Mouse (Mus musculus): ENCODE data around the gene Ldha. TPM values are rescaled to one million over a fixed set of nuclear protein-coding genes. Genes with fewer than 3 reads are reported as not detected.
"Not testable (repeated sequence)": the region's sequence is repeated elsewhere in the genome, so short reads cannot be mapped to it uniquely, and the experiment has no call there.

Ldha gene
- polyA plus RNA-seq, 1 experiment, result 286 TPM

DNA sequence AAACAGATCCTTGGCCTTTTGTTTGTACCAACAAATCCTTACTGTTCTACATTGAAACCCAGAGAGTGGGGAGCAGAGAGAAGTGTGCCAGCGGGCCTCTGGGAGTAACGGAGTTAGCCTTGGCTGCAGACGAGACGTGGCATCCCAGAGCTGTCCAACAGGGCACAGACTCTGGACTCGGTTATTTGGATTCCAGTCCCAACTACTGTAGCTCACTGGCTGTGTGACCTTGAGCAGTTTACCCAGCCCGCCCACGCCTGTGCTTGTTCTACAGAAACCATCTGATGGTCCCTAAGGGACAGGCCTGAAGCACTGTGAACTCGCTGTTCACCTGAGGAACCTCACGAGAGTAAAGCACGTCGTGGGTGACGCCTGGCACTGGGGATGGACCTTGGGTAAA, 11.4 kb upstream of the Ldha start:
- DNase-seq (ENCODE audit: low read depth), result no peak
- TF ChIP-seq POLR2A (IDR thresholded peaks at IDR 0.05; ENCODE audit: borderline replicate concordance, extremely low read depth, insufficient read depth, insufficient read length, poor library complexity, severe bottlenecking) (no peak), CTCF (IDR thresholded peaks at IDR 0.05; ENCODE audit: borderline replicate concordance, extremely low read depth, insufficient read depth, insufficient read length) (no peak)

DNA sequence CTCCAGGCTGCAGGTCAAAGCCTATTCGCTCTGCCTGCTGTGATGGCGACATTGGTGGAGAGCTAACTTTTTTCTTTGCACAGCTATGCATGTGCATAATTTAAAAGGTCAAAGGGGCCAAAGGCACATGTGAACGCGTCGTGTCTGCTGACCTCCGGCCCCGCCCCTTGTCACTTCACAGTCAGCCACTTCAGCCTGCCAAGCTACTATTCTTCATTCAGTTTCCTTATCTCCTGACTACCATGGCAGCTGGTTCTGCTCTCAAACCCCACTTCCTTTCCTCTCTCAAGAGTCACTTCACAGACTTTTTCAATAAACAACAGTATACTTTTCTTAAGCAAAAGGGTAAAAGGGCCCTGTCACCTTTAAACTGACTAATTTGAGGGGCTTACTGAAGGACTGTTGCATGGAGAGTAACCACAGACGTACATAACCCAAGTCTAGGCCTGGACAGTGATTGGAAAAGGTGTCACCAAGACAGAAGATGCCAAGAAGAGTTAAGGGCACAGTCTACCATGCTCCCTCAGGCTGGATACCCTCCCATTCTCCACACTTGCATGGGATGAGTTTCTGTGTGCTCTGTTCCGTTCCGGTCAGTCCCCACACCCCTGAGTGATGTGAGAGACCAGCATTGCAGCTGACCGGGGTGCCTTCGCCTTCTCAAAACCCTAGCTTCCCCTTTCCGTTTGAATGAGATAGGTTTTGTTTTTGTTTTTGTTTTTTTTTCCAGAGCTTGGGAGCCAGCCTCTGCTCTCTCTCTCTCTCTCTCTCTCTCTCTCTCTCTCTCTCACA, 10.3 kb upstream of the Ldha start:
- no peak for DNase-seq (ENCODE audit: low read depth)
- no peak for TF ChIP-seq POLR2A (IDR thresholded peaks at IDR 0.05; ENCODE audit: borderline replicate concordance, extremely low read depth, insufficient read depth, insufficient read length, poor library complexity, severe bottlenecking)
- TF ChIP-seq CTCF (IDR thresholded peaks at IDR 0.05; ENCODE audit: borderline replicate concordance, extremely low read depth, insufficient read depth, insufficient read length), result no peak

DNA sequence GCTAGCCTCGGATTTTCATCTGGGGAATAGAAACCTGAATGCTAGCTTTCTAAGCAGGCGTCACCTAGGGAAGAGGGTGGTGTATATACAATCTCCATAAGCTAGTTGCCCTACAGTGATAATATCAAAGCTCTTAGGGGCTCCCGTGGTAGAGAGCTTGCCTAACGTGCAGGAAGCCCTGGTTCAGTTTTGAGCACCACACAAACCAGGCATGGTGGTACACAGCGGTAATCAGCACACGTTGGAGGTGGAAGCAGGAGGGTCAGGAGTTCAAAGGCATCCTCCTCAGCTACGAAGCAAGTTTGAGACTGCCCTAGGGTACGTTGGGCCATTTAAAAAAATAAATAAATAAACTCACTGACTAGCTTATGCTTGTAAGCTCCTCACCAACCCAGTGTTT, 9.6 kb upstream of the Ldha start:
- no peak for DNase-seq (ENCODE audit: low read depth)
- TF ChIP-seq CTCF (IDR thresholded peaks at IDR 0.05; ENCODE audit: borderline replicate concordance, extremely low read depth, insufficient read depth, insufficient read length) (no peak), POLR2A (IDR thresholded peaks at IDR 0.05; ENCODE audit: borderline replicate concordance, extremely low read depth, insufficient read depth, insufficient read length, poor library complexity, severe bottlenecking) (no peak)

DNA sequence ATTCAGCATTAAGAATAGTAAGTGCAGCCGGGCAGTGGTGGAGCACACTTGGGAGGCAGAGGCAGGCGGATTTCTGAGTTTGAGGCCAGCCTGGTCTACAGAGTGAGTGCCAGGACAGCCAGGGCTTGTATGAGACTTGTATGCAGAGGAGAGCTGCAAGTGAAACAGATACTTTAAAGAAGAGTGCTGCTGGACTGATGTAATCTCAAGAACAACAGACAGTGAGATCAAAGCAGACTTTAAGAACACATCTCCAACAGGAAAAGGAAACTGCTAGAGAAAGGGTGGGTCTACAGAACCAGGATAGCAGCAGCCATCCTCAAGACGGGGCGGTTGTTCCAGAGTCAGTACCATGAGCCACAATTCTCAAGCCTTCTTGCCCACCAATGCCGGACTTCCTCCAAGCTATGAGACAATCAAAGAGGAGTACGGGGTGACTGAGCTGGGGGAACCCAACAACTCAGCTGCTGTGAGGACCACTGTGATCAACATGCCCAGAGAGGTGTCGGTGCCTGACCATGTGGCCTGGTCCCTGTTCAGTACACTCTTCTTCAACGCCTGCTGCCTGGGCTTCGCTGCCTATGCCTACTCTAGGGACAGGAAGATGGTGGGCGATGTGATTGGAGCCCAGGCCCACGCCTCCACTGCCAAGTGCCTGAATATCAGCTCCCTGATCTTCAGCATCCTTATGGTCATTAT, 9.0 kb upstream of the Ldha start:
- not testable (repeated sequence) for DNase-seq (ENCODE audit: low read depth)

DNA sequence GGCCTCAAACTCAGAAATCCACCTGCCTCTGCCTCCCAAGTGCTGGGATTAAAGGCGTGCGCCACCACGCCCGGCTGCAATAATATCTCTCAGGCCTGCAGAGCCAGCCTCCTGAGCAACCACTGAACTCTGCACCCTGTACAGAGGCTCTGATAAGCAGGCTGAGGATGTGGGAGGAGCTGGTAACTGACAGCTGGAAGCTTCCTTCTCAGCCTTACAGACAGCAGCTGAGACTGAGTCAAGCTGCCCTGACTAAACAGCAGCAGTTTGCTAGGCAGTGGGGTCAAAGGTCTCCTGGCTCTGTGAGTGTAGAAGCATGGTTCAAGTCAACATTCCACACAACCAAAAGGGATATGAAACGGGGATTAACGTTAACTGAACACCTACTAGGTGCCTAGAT, 8.0 kb upstream of the Ldha start:
- TF ChIP-seq CTCF (IDR thresholded peaks at IDR 0.05; ENCODE audit: borderline replicate concordance, extremely low read depth, insufficient read depth, insufficient read length) (no peak), POLR2A (IDR thresholded peaks at IDR 0.05; ENCODE audit: borderline replicate concordance, extremely low read depth, insufficient read depth, insufficient read length, poor library complexity, severe bottlenecking) (no peak)

DNA sequence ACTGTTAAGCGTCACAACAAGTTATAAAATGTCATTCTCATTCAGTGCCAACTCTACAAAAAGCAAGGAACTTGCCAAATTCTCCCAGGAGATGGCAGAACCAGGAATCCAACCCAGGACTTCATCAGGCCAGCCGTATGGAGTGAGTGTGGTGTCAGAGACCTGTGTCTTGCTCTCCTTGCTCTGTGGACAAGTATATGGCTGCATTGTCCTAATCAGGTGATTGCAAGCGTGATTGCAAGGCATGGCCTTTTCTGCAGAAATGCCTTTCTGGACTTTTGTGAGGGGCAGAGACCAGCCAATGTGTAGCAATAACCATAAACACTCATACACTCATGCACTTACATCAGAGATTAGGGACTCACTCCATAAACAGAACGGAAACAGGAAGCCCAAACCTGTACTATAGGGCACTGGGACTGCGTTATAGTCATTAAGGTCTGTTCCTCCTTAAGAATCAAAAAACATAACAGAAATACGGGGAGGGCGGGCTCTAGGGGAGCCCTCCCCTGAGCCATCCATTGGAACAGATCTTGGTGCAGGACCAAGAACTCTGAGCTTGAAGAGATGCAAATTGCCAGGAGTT, 7.5 kb upstream of the Ldha start:
- no peak for DNase-seq (ENCODE audit: low read depth)
- no peak for TF ChIP-seq CTCF (IDR thresholded peaks at IDR 0.05; ENCODE audit: borderline replicate concordance, extremely low read depth, insufficient read depth, insufficient read length)
- no peak for TF ChIP-seq POLR2A (IDR thresholded peaks at IDR 0.05; ENCODE audit: borderline replicate concordance, extremely low read depth, insufficient read depth, insufficient read length, poor library complexity, severe bottlenecking)

More for the DNA sequence above, 8.0 kb upstream of the Ldha start:
- no peak for DNase-seq (ENCODE audit: low read depth)

DNA sequence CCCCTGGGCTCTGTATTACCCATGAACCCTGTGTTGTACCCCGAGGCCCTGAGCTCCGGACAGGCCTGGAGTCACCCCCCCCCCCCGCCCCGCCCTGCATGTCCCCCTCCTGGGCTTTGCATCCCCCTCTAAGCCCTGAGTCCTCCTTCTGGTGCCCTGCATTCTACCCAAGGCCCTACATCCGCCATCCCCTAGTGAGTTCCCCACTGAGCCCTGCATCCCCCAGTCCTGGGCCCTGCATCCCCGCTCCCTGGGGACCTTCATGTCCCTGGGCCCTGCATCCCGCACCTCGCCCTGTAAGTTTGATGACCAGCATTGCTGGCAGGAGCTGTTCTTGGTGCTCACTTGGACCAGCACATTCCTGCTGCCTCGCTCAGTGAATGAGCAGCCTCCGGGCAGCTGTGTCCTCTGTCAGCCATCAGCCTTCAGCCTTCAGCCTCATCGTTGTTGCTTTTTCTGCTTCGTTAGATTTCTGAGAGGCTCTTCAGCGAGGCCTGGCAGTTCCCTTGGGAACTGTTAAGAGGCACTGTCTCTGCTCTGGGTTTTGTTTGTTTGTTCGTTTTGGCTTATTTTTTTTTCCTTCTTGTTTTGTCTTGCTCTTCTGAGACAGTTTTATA, 6.2 kb upstream of the Ldha start:
- peak; percentile 47 for DNase-seq (ENCODE audit: low read depth)
- no peak for TF ChIP-seq CTCF (IDR thresholded peaks at IDR 0.05; ENCODE audit: borderline replicate concordance, extremely low read depth, insufficient read depth, insufficient read length)
- TF ChIP-seq POLR2A (IDR thresholded peaks at IDR 0.05; ENCODE audit: borderline replicate concordance, extremely low read depth, insufficient read depth, insufficient read length, poor library complexity, severe bottlenecking), result no peak

DNA sequence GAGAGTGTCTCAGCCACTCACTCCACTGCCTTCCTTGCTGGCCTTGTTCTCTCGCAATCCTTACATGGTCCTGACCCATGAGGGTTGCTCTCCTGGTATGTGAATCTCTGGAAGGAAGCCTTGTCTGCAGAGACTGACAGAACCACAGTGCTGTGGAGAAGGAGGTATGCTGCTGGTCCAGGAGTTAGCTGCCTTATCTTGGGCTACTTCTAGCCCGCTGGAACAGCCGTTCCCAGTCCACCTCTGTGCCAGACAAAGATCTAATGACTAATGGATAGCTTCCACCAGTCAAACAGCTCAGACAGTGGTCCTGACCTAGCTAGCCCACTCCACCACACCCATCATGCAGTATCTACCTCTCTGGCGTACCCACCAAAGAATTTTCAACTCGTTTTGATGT, 4.9 kb upstream of the Ldha start:
- no peak for DNase-seq (ENCODE audit: low read depth)
- TF ChIP-seq POLR2A (IDR thresholded peaks at IDR 0.05; ENCODE audit: borderline replicate concordance, extremely low read depth, insufficient read depth, insufficient read length, poor library complexity, severe bottlenecking) (no peak), CTCF (IDR thresholded peaks at IDR 0.05; ENCODE audit: borderline replicate concordance, extremely low read depth, insufficient read depth, insufficient read length) (no peak)

DNA sequence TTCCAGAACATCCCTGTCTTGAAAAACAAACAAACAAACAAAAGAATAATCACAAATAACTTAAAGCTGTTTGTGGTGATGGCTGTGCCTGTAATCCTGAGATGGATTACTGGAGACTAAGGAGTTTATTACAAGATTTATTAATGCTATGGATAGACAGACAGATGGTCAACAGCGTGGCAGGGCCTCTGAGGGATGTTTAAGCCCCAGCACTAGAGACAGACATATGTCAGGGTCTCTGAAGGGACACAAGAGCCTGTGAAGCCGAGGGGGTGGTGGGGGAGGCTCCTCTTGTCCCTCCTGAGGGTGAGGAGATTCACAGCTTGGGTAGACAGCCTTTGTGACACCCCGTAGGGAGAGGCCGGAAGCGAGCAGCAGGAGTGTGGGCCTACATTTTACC, 4.2 kb upstream of the Ldha start:
- no peak for TF ChIP-seq CTCF (IDR thresholded peaks at IDR 0.05; ENCODE audit: borderline replicate concordance, extremely low read depth, insufficient read depth, insufficient read length)
- TF ChIP-seq POLR2A (IDR thresholded peaks at IDR 0.05; ENCODE audit: borderline replicate concordance, extremely low read depth, insufficient read depth, insufficient read length, poor library complexity, severe bottlenecking), result no peak
- no peak for DNase-seq (ENCODE audit: low read depth)

DNA sequence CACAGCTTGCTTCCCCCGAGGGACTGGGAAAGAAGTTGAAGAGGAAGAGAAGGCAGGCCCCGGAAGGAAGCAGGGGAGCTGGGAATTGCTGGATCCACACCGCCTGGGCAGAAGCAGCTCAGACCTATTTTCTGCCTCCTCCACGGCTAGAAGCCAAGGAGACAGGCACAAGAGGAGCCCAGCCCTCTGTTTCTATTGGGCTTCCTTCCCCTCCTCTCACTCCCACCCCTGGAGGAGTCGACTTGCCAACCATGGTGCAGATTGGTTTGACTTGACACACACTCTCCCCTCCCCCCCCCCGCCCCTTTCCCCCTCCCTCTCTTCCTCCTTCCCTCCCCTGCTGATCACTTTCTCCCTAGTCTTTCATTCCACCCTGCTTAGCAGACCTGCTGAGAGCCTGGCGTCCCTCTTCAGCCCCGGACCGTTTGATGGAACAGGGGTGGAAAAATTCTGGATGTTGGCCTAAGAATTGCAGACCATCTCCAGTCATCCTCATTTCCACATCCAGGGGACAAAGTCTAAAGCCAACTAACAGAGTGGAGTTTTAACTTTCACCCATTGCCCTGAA, 3.1 kb upstream of the Ldha start:
- TF ChIP-seq CTCF (IDR thresholded peaks at IDR 0.05; ENCODE audit: borderline replicate concordance, extremely low read depth, insufficient read depth, insufficient read length) (no peak), POLR2A (IDR thresholded peaks at IDR 0.05; ENCODE audit: borderline replicate concordance, extremely low read depth, insufficient read depth, insufficient read length, poor library complexity, severe bottlenecking) (no peak)
- DNase-seq (ENCODE audit: low read depth), result peak; percentile 79

DNA sequence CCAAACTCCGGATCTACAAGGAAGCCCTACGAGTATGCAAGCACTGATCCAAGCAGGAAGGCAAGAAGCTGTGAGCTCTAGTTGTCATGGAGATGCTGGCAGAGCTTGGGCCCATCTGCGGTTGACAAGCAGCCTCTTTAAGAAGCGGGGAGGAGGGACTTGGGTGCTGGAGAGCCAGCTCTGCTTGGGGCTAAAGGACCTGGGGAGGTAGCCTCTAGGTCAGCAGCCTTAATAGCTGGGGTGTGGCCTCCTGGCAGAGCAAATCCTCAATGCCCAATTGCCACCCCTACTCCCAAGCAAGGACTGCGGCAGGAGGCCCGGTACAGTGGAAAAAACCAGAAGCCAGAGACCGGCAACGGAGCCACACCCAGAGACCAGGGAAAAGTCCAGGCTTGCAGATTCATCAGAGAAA, 2.4 kb upstream of the Ldha start:
- peak; percentile 94 for DNase-seq (ENCODE audit: low read depth)
- no peak for TF ChIP-seq CTCF (IDR thresholded peaks at IDR 0.05; ENCODE audit: borderline replicate concordance, extremely low read depth, insufficient read depth, insufficient read length)
- no peak for TF ChIP-seq POLR2A (IDR thresholded peaks at IDR 0.05; ENCODE audit: borderline replicate concordance, extremely low read depth, insufficient read depth, insufficient read length, poor library complexity, severe bottlenecking)
